Mouse (Mus musculus) heart, postnatal 0 days (tissue): ENCODE results near the gene Plb1.

Experiments used
- CTCF ChIP-seq: IDR thresholded peaks from 2 replicates; pipeline ENCODE4 v1.5.1; 2016; ENCODE audit warnings: antibody characterized with exemption, control low read depth, low read depth
- EP300 ChIP-seq: IDR thresholded peaks from 2 replicates; pipeline ENCODE4 v1.6.1; 2016; ENCODE audit warnings: antibody characterized with exemption, low read depth

GRCm38 (mm10) chr5:32191259-32191658, 41.2 kb upstream of the Plb1 start:
- TF ChIP-seq CTCF (no peak), EP300 (no peak)
